Mouse (Mus musculus) spleen, adult 2 months (tissue): ENCODE measurements around the gene Khk.

Experiments used
- CTCF ChIP-seq: fragments of 200-500 bp; IDR thresholded peaks from 2 replicates; pipeline ENCODE4 v1.5.1; 2011; ENCODE audit warnings: mild to moderate bottlenecking, inconsistent platforms; ENCODE audit not compliant: insufficient read depth, insufficient read length, insufficient replicate concordance; ENCODE audit errors: extremely low read depth
- POLR2A ChIP-seq: fragments of 200-500 bp; IDR thresholded peaks from 2 replicates; pipeline ENCODE4 v1.6.1; 2011; ENCODE audit warnings: low read depth, low read length, inconsistent platforms

GRCm38 (mm10) chr5:30954065-30954464, 32.8 kb downstream of the Khk start:
- TF ChIP-seq CTCF (no peak), POLR2A (no peak)
